In genomic region chr1:172562641-172563464, GRCm38 (mm10) we compare ENCODE assay signal across 7 mouse cellular contexts. TPM values are rescaled to one million over a fixed set of nuclear protein-coding genes. Genes with fewer than 3 reads are reported as not detected.
DNase-seq lines count a peak whose midpoint lies in the region; ATAC-seq lines count a peak whose summit lies in the region.

No protein-coding gene starts in this region.

- peak overlapping the region; percentile 74 for H3K4me3 ChIP-seq in limb, embryonic 10.5 days
- peak overlapping the region; percentile 54 for H3K4me3 ChIP-seq in midbrain, embryonic 11.5 days (ENCODE audit: low read depth, low read length)

- H3K9ac ChIP-seq in midbrain, embryonic 11.5 days (ENCODE audit: low read length), result peak overlapping the region; percentile 64

- peak overlapping the region; percentile 91 for H3K4me2 ChIP-seq in midbrain, embryonic 11.5 days

- H3K36me3 ChIP-seq in limb, embryonic 10.5 days, result no peaks in the 10 kb centered on the region
- H3K36me3 ChIP-seq in midbrain, embryonic 11.5 days (ENCODE audit: control insufficient read depth, insufficient read depth, low read length), result no peaks in the 10 kb centered on the region

- H3K4me1 ChIP-seq in limb, embryonic 10.5 days, result peaks cover 22% of the 10 kb centered on the region
- H3K4me1 ChIP-seq in midbrain, embryonic 11.5 days (ENCODE audit: control insufficient read depth, insufficient read depth, low read length), result peaks cover 2% of the 10 kb centered on the region; the same call in 1 of the 2 replicates

- H3K9me3 ChIP-seq in limb, embryonic 10.5 days (replicated peaks), result no peaks in the 10 kb centered on the region
- no peaks in the 10 kb centered on the region for H3K9me3 ChIP-seq in midbrain, embryonic 11.5 days (ENCODE audit: control insufficient read depth, low read length)

- DNase-seq in adrenal gland, adult 8-10 months, result peak; percentile 76
- peak; percentile 85 for DNase-seq in embryo, embryonic 9.5 days (ENCODE audit: extremely low spot score)
- DNase-seq in heart, adult 18-20 months, result peak; percentile 79 to 81
- peak; percentile 80 for DNase-seq in kidney, adult 11 months
- DNase-seq in limb, embryonic 10.5 days (ENCODE audit: low spot score), result peak; percentile 86
- DNase-seq in midbrain, embryonic 11.5 days (ENCODE audit: low spot score, missing footprints), result peak; percentile 98
- DNase-seq in skeletal muscle tissue, adult 2 months (ENCODE audit: low read depth, low spot score), result peak; percentile 18

- H3K27ac ChIP-seq in limb, embryonic 10.5 days, result peak overlapping the region; percentile 81
- H3K27ac ChIP-seq in midbrain, embryonic 11.5 days (ENCODE audit: low read depth, low read length), result no peak overlapping the region

- peak; percentile 90 for ATAC-seq in midbrain, embryonic 11.5 days (ENCODE audit: low FRiP score)

- H3K27me3 ChIP-seq in limb, embryonic 10.5 days (ENCODE audit: low read depth, poor library complexity, severe bottlenecking), result peaks cover 73% of the 10 kb centered on the region
- H3K27me3 ChIP-seq in midbrain, embryonic 11.5 days (ENCODE audit: control insufficient read depth, insufficient read depth, low read length), result peaks cover 24% of the 10 kb centered on the region

- under 1% methylated on average over 64 of the region's 66 CpGs for WGBS in limb, embryonic 10.5 days
- WGBS in midbrain, embryonic 11.5 days, result under 1% methylated on average over 59 of the region's 66 CpGs

RNA-seq across cellular contexts. Expression of gene Vsig8, which starts 7.1 kb away (rescaled TPM):
- total RNA-seq in adrenal gland, adult 8-10 months (2022), result 1 to 10 TPM in 1 of 4 experiments, under 1 TPM in 2, not detected in 1; 0.38 to 1.1 (median 0.43) TPM
- not detected for total RNA-seq in heart, adult 18-20 months (2021)
- 0.13 TPM in 1 of 2 replicates, not detected in the other for polyA plus RNA-seq in limb, embryonic 10.5 days (2016; fragmentation: Nextera tagmentation; extraction: Ambion mirVana)
- polyA plus RNA-seq in midbrain, embryonic 11.5 days (2014; fragmentation: Nextera tagmentation; extraction: Ambion mirVana), result 0.08 and 0.11 TPM in 2 replicates

RNA-seq across cellular contexts. Expression of gene Slamf8, which starts 27.5 kb away (rescaled TPM):
- total RNA-seq in adrenal gland, adult 8-10 months (2022), result 1 to 10 TPM in 1 of 4 experiments, under 1 TPM in 3; 0.17 to 1.1 (median 0.89) TPM
- under 1 TPM; 0.37 to 0.39 TPM for total RNA-seq in heart, adult 18-20 months (2021)
- polyA plus RNA-seq in limb, embryonic 10.5 days (2016; fragmentation: Nextera tagmentation; extraction: Ambion mirVana), result 0.11 TPM in 1 of 2 replicates, not detected in the other
- not detected in 2 replicates for polyA plus RNA-seq in midbrain, embryonic 11.5 days (2014; fragmentation: Nextera tagmentation; extraction: Ambion mirVana)

RNA-seq across cellular contexts. Expression of gene Fcrl6, which starts 39.5 kb away (rescaled TPM):
- total RNA-seq in adrenal gland, adult 8-10 months (2022), result not detected
- not detected for total RNA-seq in heart, adult 18-20 months (2021)
- polyA plus RNA-seq in limb, embryonic 10.5 days (2016; fragmentation: Nextera tagmentation; extraction: Ambion mirVana), result 0.21 and 0.58 TPM in 2 replicates
- polyA plus RNA-seq in midbrain, embryonic 11.5 days (2014; fragmentation: Nextera tagmentation; extraction: Ambion mirVana), result 0.12 and 0.20 TPM in 2 replicates

RNA-seq across cellular contexts. Expression of gene Cfap45, which starts 42.3 kb away (rescaled TPM):
- under 1 TPM; 0.17 to 0.62 (median 0.36) TPM for total RNA-seq in adrenal gland, adult 8-10 months (2022)
- total RNA-seq in heart, adult 18-20 months (2021), result 1 to 10 TPM in 1 of 2 experiments, not detected in 1; 1.2 TPM
- polyA plus RNA-seq in limb, embryonic 10.5 days (2016; fragmentation: Nextera tagmentation; extraction: Ambion mirVana), result 0.67 and 1.0 TPM in 2 replicates
- polyA plus RNA-seq in midbrain, embryonic 11.5 days (2014; fragmentation: Nextera tagmentation; extraction: Ambion mirVana), result 1.0 and 1.1 TPM in 2 replicates

Comparison
In these comparisons a context has a peak if more than half of its experiments do, and no peak if none do; other contexts are left out.
1. DNase-seq: peak in every context shown above with its lines; median percentile 98 in midbrain, embryonic 11.5 days; 86 in limb, embryonic 10.5 days; 85 in embryo, embryonic 9.5 days; 80 in heart, adult 18-20 months; 80 in kidney, adult 11 months; 76 in adrenal gland, adult 8-10 months; 18 in skeletal muscle tissue, adult 2 months.